Mouse (Mus musculus): ENCODE measurements around the gene Tspan17. TPM values are rescaled to one million over a fixed set of nuclear protein-coding genes. Genes with fewer than 3 reads are reported as not detected.

Tspan17 gene
- polyA plus RNA-seq, 1 experiment: 26.6 TPM

GRCm38 (mm10) chr13:54828508-54828907 lies 39.3 kb downstream of the Tspan17 start:
- no peaks in the 10 kb centered on the region for H3K79me3 ChIP-seq (ENCODE audit: low read depth)
- TF ChIP-seq MYOG (IDR thresholded peaks at IDR 0.05; ENCODE audit: control insufficient read depth, extremely low read depth, insufficient read length) (no peak), USF1 (IDR thresholded peaks at IDR 0.05; ENCODE audit: low read depth) (no peak), FOSL1 (IDR thresholded peaks at IDR 0.05; ENCODE audit: insufficient read depth, low read length, poor library complexity, severe bottlenecking) (no peak), CEBPB (IDR thresholded peaks at IDR 0.05; ENCODE audit: low read depth) (no peak), CTCF (IDR thresholded peaks at IDR 0.05; ENCODE audit: control insufficient read depth, insufficient read depth, insufficient read length) (no peak), MYOD1 (IDR thresholded peaks at IDR 0.05; ENCODE audit: control insufficient read depth, insufficient read length, low read depth) (no peak), MAX (IDR thresholded peaks at IDR 0.05) (no peak)
- no peak overlapping the region for H3K4me3 ChIP-seq (ENCODE audit: insufficient read depth, poor library complexity, severe bottlenecking)
- no peak overlapping the region for H3ac ChIP-seq (ENCODE audit: control insufficient read depth, insufficient read length, low read depth)
- no peaks in the 10 kb centered on the region for H3K27me3 ChIP-seq (ENCODE audit: control insufficient read depth, insufficient read depth, insufficient read length)
- no peaks in the 10 kb centered on the region for H3K79me2 ChIP-seq (ENCODE audit: control insufficient read depth, insufficient read depth)
- H3K36me3 ChIP-seq (ENCODE audit: control insufficient read depth, insufficient read depth): no peaks in the 10 kb centered on the region

DNA sequence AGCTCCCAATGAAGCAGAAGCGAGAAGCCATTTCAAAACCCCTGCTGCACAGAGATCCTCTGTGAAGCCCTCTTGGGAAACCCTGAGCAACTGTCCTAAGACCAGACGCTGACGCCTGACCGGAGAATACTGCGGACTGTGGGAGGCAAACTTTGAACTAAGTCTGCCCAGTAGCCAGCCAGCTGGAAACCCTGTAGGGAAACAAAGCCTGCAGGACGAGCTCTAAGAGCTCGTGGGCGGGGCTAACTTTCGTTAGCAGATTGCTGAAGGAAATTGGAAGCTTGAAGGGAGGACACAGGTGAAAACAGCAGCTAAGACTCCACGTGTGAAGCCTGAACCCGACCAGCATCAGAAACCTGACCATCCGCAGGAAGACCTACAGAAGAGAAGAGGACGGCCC lies 40.3 kb downstream of the Tspan17 start:
- no peak for TF ChIP-seq FOSL1 (IDR thresholded peaks at IDR 0.05; ENCODE audit: insufficient read depth, low read length, poor library complexity, severe bottlenecking)
- TF ChIP-seq CTCF (IDR thresholded peaks at IDR 0.05; ENCODE audit: control insufficient read depth, insufficient read depth, insufficient read length): no peak
- TF ChIP-seq MAX (IDR thresholded peaks at IDR 0.05): no peak
- TF ChIP-seq USF1 (IDR thresholded peaks at IDR 0.05; ENCODE audit: low read depth): no peak
- TF ChIP-seq MYOG (IDR thresholded peaks at IDR 0.05; ENCODE audit: control insufficient read depth, extremely low read depth, insufficient read length): no peak
- no peak for TF ChIP-seq CEBPB (IDR thresholded peaks at IDR 0.05; ENCODE audit: low read depth)
- no peak for TF ChIP-seq MYOD1 (IDR thresholded peaks at IDR 0.05; ENCODE audit: control insufficient read depth, insufficient read length, low read depth)
- H3ac ChIP-seq (ENCODE audit: control insufficient read depth, insufficient read length, low read depth): no peak overlapping the region

DNA sequence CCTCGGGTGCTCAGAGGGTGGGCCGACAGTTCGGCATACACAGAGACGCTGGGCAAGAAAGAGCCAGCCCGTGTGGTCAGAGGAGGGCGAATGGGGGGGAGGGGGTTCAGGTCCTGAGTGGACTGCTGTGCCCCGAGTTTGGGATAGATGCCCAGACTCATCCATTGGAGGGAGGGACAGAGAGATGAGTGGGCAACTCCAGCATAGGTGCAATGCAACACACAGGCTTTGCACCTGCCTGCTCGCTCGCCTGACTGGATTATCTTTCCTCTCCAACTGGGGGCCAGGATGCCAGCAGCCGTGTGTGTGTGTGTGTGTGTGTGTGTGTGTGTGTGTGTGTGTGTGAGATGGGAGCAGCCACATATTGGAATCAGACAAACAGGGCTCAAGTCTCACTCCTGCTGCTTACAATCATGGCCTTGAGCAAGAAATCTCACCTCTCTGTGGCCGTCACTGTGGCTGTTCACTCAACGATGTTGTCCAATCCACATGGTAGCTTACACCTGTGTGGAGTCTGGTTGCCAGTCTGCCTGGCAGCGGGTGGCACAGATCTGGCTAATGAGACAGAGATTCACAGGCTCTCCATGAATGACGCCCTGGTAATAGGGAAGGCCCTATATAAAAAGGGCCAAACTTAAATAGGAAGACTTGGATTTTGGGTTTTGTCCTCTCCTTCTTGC lies 47.3 kb downstream of the Tspan17 start:
- no peaks in the 10 kb centered on the region for H3K79me2 ChIP-seq (ENCODE audit: control insufficient read depth, insufficient read depth)
- H3K4me3 ChIP-seq (ENCODE audit: insufficient read depth, poor library complexity, severe bottlenecking): no peak overlapping the region
- peaks cover 33% of the 10 kb centered on the region for H3K27me3 ChIP-seq (ENCODE audit: control insufficient read depth, insufficient read depth, insufficient read length)
- H3K36me3 ChIP-seq (ENCODE audit: control insufficient read depth, insufficient read depth): no peaks in the 10 kb centered on the region
- H3K79me3 ChIP-seq (ENCODE audit: low read depth): no peaks in the 10 kb centered on the region
- H3ac ChIP-seq (ENCODE audit: control insufficient read depth, insufficient read length, low read depth): no peak overlapping the region
- TF ChIP-seq FOSL1 (IDR thresholded peaks at IDR 0.05; ENCODE audit: insufficient read depth, low read length, poor library complexity, severe bottlenecking): no peak
- no peak for TF ChIP-seq MYOD1 (IDR thresholded peaks at IDR 0.05; ENCODE audit: control insufficient read depth, insufficient read length, low read depth)
- no peak for TF ChIP-seq MAX (IDR thresholded peaks at IDR 0.05)
- TF ChIP-seq CTCF (IDR thresholded peaks at IDR 0.05; ENCODE audit: control insufficient read depth, insufficient read depth, insufficient read length): no peak
- no peak for TF ChIP-seq MYOG (IDR thresholded peaks at IDR 0.05; ENCODE audit: control insufficient read depth, extremely low read depth, insufficient read length)
- no peak for TF ChIP-seq CEBPB (IDR thresholded peaks at IDR 0.05; ENCODE audit: low read depth)
- TF ChIP-seq USF1 (IDR thresholded peaks at IDR 0.05; ENCODE audit: low read depth): no peak

More for the DNA sequence above, 40.3 kb downstream of the Tspan17 start:
- Histone ChIP-seq H3K4me3 (ENCODE audit: insufficient read depth, poor library complexity, severe bottlenecking) (no peak overlapping the region), H3K79me3 (ENCODE audit: low read depth) (no peaks in the 10 kb centered on the region), H3K36me3 (ENCODE audit: control insufficient read depth, insufficient read depth) (no peaks in the 10 kb centered on the region), H3K79me2 (ENCODE audit: control insufficient read depth, insufficient read depth) (no peaks in the 10 kb centered on the region), H3K27me3 (ENCODE audit: control insufficient read depth, insufficient read depth, insufficient read length) (peaks cover 6% of the 10 kb centered on the region)

- no peak for TF ChIP-seq FOSL1 (IDR thresholded peaks at IDR 0.05; ENCODE audit: insufficient read depth, low read length, poor library complexity, severe bottlenecking)
- no peak for TF ChIP-seq USF1 (IDR thresholded peaks at IDR 0.05; ENCODE audit: low read depth)
- no peak for TF ChIP-seq CTCF (IDR thresholded peaks at IDR 0.05; ENCODE audit: control insufficient read depth, insufficient read depth, insufficient read length)
- TF ChIP-seq MYOD1 (IDR thresholded peaks at IDR 0.05; ENCODE audit: control insufficient read depth, insufficient read length, low read depth): no peak
- TF ChIP-seq CEBPB (IDR thresholded peaks at IDR 0.05; ENCODE audit: low read depth): no peak
- no peak for TF ChIP-seq MAX (IDR thresholded peaks at IDR 0.05)
- TF ChIP-seq MYOG (IDR thresholded peaks at IDR 0.05; ENCODE audit: control insufficient read depth, extremely low read depth, insufficient read length): no peak
- Histone ChIP-seq H3K36me3 (ENCODE audit: control insufficient read depth, insufficient read depth) (no peaks in the 10 kb centered on the region), H3ac (ENCODE audit: control insufficient read depth, insufficient read length, low read depth) (no peak overlapping the region), H3K79me3 (ENCODE audit: low read depth) (no peaks in the 10 kb centered on the region), H3K27me3 (ENCODE audit: control insufficient read depth, insufficient read depth, insufficient read length) (peaks cover 33% of the 10 kb centered on the region), H3K4me3 (ENCODE audit: insufficient read depth, poor library complexity, severe bottlenecking) (no peak overlapping the region), H3K79me2 (ENCODE audit: control insufficient read depth, insufficient read depth) (no peaks in the 10 kb centered on the region)
These were observed 47.9 kb downstream of the Tspan17 start for GRCm38 (mm10) chr13:54837061-54837460.

GRCm38 (mm10) chr13:54837471-54837889 lies 48.3 kb downstream of the Tspan17 start:
- Histone ChIP-seq H3ac (ENCODE audit: control insufficient read depth, insufficient read length, low read depth) (no peak overlapping the region), H3K79me3 (ENCODE audit: low read depth) (no peaks in the 10 kb centered on the region), H3K36me3 (ENCODE audit: control insufficient read depth, insufficient read depth) (no peaks in the 10 kb centered on the region), H3K79me2 (ENCODE audit: control insufficient read depth, insufficient read depth) (no peaks in the 10 kb centered on the region), H3K27me3 (ENCODE audit: control insufficient read depth, insufficient read depth, insufficient read length) (peaks cover 33% of the 10 kb centered on the region), H3K4me3 (ENCODE audit: insufficient read depth, poor library complexity, severe bottlenecking) (no peak overlapping the region)
- no peak for TF ChIP-seq USF1 (IDR thresholded peaks at IDR 0.05; ENCODE audit: low read depth)
- no peak for TF ChIP-seq MAX (IDR thresholded peaks at IDR 0.05)
- no peak for TF ChIP-seq MYOD1 (IDR thresholded peaks at IDR 0.05; ENCODE audit: control insufficient read depth, insufficient read length, low read depth)
- no peak for TF ChIP-seq MYOG (IDR thresholded peaks at IDR 0.05; ENCODE audit: control insufficient read depth, extremely low read depth, insufficient read length)
- no peak for TF ChIP-seq CTCF (IDR thresholded peaks at IDR 0.05; ENCODE audit: control insufficient read depth, insufficient read depth, insufficient read length)
- no peak for TF ChIP-seq CEBPB (IDR thresholded peaks at IDR 0.05; ENCODE audit: low read depth)
- TF ChIP-seq FOSL1 (IDR thresholded peaks at IDR 0.05; ENCODE audit: insufficient read depth, low read length, poor library complexity, severe bottlenecking): no peak
